Mouse (Mus musculus) forebrain, embryonic 16.5 days (tissue): ENCODE results near the gene Isl1. TPM values are rescaled to one million over a fixed set of nuclear protein-coding genes. Genes with fewer than 3 reads are reported as not detected.
A peak's percentile ranks its signal among the peaks of the same experiment; 100 is the strongest.

Experiments used
- ATAC-seq: fragments of 200-750 bp; cut with Nextera tagmentation; 2 replicates; pipeline ENCODE4 v1.8.0; 2017; ENCODE audit warnings: mild to moderate bottlenecking, moderate library complexity
- H3K27ac ChIP-seq: fragments of 300-500 bp; sonication (generic); 2 replicates; pipeline ENCODE4 v1.5.1; 2014; ENCODE audit warnings: low read length, control low read depth
- H3K27me3 ChIP-seq: fragments of 300-500 bp; sonication (generic); replicated peaks from 2 replicates; pipeline ENCODE4 v1.6.1; 2014; ENCODE audit warnings: low read length; ENCODE audit not compliant: control insufficient read depth, insufficient read depth
- H3K36me3 ChIP-seq: fragments of 300-500 bp; sonication (generic); 2 replicates; pipeline ENCODE4 v1.6.1; 2014; ENCODE audit not compliant: control insufficient read depth, insufficient read depth
- H3K4me1 ChIP-seq: fragments of 300-500 bp; sonication (generic); replicated peaks from 2 replicates; pipeline ENCODE4 v1.6.1; 2014; ENCODE audit warnings: low read length; ENCODE audit not compliant: control insufficient read depth, insufficient read depth
- H3K4me2 ChIP-seq: fragments of 300-500 bp; sonication (generic); 2 replicates; pipeline ENCODE4 v1.6.1; 2014; ENCODE audit warnings: mild to moderate bottlenecking, low read length, control low read depth
- H3K4me3 ChIP-seq: fragments of 300-500 bp; sonication (generic); replicated peaks from 2 replicates; pipeline ENCODE4 v1.5.1; 2014; ENCODE audit warnings: mild to moderate bottlenecking, low read length, control low read depth
- H3K9ac ChIP-seq: fragments of 300-500 bp; sonication (generic); replicated peaks from 2 replicates; pipeline ENCODE4 v1.6.1; 2014; ENCODE audit warnings: low read depth, low read length, control low read depth
- H3K9me3 ChIP-seq: fragments of 300-500 bp; sonication (generic); 2 replicates; pipeline ENCODE4 v1.6.1; 2016; ENCODE audit warnings: low read length; ENCODE audit not compliant: control insufficient read depth
- WGBS: fragments of 180-500 bp; shearing (Covaris S2); extraction: QIAGEN DNeasy Blood & Tissue Kit; methylation state at CpG from one replicate; pipeline ENCODE4 v1.1.7; 2014; 5-methylcytosine and 5-hydroxymethylcytosine counted together
- polyA plus RNA-seq: library from polyadenylated mRNA; unstranded; fragments of >200 nt; fragmentation: Nextera tagmentation; extraction: Ambion mirVana; gene quantifications from 2 replicates; pipeline ENCODE4 v1.2.1, GENCODE M21; 2015

Gene Isl1
- polyA plus RNA-seq, 1 experiment from 2014 or later, result 61.5 TPM

- Histone ChIP-seq H3K36me3 (no peaks in the 10 kb centered on the region), H3K9me3 (no peaks in the 10 kb centered on the region), H3K27me3 (peaks cover 65% of the 10 kb centered on the region), H3K4me2 (no peak overlapping the region), H3K27ac (no peak overlapping the region), H3K9ac (no peak overlapping the region), H3K4me1 (peaks cover 12% of the 10 kb centered on the region), H3K4me3 (no peak overlapping the region)
- 6% methylated on average over 8 of the region's 8 CpGs for WGBS
- ATAC-seq, result no peak
Observed at GRCm38 (mm10) chr13:116298001-116298400, 11.5 kb downstream of the Isl1 start.

GRCm38 (mm10) chr13:116297048-116297811, 12.3 kb downstream of the Isl1 start:
- peaks cover 12% of the 10 kb centered on the region for H3K4me1 ChIP-seq
- no peak overlapping the region for H3K27ac ChIP-seq
- no peak overlapping the region for H3K9ac ChIP-seq
- 1% methylated on average over 33 of the region's 33 CpGs for WGBS
- no peaks in the 10 kb centered on the region for H3K36me3 ChIP-seq
- H3K4me3 ChIP-seq, result no peak overlapping the region; the same call in 1 of the 2 replicates
- peaks cover 66% of the 10 kb centered on the region for H3K27me3 ChIP-seq
- H3K4me2 ChIP-seq, result peak overlapping the region; percentile 21
- peak; percentile 60 for ATAC-seq
- no peaks in the 10 kb centered on the region for H3K9me3 ChIP-seq

DNA sequence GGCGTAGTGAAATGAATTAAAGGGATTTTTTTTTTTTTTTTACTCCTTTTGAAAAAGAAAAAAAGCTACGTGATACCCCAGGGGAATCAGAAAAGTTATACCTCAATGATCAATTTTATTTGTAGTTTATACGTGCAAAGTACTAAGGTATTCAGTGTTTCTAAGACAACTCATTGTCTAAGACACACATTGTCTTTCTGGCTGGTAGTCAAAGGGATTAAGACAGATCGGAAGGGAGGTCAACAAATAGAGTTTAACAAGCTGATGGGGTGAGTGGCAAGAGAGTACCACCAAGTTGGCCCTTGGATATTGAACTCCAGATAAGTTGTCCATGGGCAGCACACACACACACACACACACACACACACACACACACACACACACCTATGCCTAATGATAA, 14.1 kb downstream of the Isl1 start:
- no peak overlapping the region for H3K4me3 ChIP-seq
- no peaks in the 10 kb centered on the region for H3K9me3 ChIP-seq
- no peak overlapping the region for H3K27ac ChIP-seq
- no peaks in the 10 kb centered on the region for H3K36me3 ChIP-seq
- H3K9ac ChIP-seq, result no peak overlapping the region
- H3K27me3 ChIP-seq, result peaks cover 56% of the 10 kb centered on the region
- H3K4me2 ChIP-seq, result no peak overlapping the region
- 4% methylated on average over 4 of the region's 4 CpGs for WGBS
- ATAC-seq, result no peak
- peaks cover 12% of the 10 kb centered on the region for H3K4me1 ChIP-seq

DNA sequence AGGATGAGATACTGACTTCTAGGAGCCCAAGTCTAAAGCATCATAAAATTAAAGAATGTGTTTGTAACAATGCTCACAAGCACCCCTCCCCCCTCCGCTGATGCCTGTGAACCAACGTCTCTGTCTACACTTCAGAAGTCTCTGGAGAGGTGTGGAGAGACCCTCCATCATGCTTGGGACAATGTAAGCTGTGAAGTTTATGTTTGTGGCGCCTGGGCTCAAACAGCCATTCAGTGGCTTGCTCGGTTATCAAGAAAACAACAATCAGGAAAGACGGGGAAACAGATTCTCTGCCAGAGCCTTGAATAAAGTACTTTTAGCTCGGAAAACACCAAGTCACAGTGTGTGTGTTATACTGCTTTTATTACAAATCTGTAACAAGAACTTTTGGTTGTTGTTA, 14.8 kb downstream of the Isl1 start:
- H3K9ac ChIP-seq, result no peak overlapping the region
- no peak for ATAC-seq
- WGBS, result 4% methylated on average over 6 of the region's 6 CpGs

DNA sequence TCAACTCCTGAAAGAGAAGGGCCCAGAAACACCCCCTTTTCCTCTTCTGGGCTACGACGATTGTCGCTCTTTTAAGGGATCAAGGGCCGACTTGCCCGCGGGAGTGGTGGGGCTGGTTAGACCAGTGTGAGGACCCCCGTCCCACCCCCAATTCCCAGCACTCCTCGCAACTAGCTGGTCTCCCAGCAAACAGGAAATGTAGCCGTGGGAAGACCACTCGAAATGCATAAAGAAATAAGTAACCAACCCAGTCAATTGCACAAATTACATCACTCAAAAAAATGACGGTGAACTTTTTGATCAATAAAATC, 15.4 kb downstream of the Isl1 start:
- peaks cover 12% of the 10 kb centered on the region for H3K4me1 ChIP-seq
- H3K27ac ChIP-seq, result no peak overlapping the region
- WGBS, result 2% methylated on average over 11 of the region's 11 CpGs
- H3K36me3 ChIP-seq, result no peaks in the 10 kb centered on the region
- peaks cover 51% of the 10 kb centered on the region for H3K27me3 ChIP-seq
- no peak overlapping the region for H3K4me3 ChIP-seq
- H3K9me3 ChIP-seq, result no peaks in the 10 kb centered on the region
- peak overlapping the region; percentile 26 for H3K4me2 ChIP-seq
- no peak overlapping the region for H3K9ac ChIP-seq
- peak; percentile 16; the same call in 1 of the 2 replicates for ATAC-seq

More for the DNA sequence above, 14.8 kb downstream of the Isl1 start:
- Histone ChIP-seq H3K4me1 (peaks cover 12% of the 10 kb centered on the region), H3K27me3 (peaks cover 56% of the 10 kb centered on the region), H3K9me3 (no peaks in the 10 kb centered on the region), H3K4me3 (no peak overlapping the region), H3K4me2 (no peak overlapping the region), H3K36me3 (no peaks in the 10 kb centered on the region), H3K27ac (no peak overlapping the region)

DNA sequence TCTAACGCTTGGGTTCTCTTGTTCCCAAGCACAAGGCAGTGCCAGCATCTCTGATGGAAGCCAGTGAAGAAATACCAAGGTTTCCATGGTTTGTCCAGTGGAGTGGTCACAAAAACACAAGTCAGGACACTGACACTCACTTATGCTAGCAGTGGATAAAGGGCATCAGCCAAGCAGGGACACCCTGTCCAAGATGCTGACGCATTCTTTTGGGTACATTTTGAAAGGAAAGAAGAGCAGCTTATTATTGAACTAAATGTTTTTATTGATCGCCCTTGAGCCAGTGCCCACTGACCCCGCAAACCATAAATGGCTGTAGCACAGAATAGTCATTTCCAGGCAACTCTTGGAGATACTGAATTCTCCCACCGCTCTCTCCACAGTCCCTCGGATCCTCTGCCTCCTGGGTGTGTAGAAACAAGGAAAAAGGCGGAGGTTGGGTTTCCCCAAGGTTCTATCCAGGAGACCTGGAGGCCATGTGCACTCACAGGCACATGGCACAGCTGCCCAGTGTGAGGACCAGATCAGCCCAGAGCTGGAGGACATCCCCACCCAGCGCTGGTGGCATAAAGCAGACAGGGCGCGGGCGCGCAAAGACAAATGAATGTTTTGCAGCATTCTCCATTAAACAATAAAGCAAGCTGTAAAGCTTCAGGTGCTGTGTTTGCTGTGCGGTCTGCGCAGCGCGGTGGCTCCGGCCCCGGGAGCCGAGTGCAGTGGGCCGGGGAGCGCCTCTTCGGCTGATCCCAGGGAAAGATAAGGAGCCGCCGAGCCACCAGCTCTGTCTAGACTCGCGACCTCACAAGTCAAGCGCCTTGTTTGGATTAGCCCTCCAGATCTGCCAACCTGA, 16.0 kb downstream of the Isl1 start:
- Histone ChIP-seq H3K27me3 (peaks cover 51% of the 10 kb centered on the region), H3K36me3 (no peaks in the 10 kb centered on the region), H3K27ac (no peak overlapping the region), H3K9me3 (no peaks in the 10 kb centered on the region), H3K9ac (no peak overlapping the region), H3K4me2 (peak overlapping the region; percentile 26), H3K4me1 (peaks cover 12% of the 10 kb centered on the region), H3K4me3 (no peak overlapping the region)
- peak; percentile 37 for ATAC-seq
- WGBS, result 2% methylated on average over 27 of the region's 27 CpGs

DNA sequence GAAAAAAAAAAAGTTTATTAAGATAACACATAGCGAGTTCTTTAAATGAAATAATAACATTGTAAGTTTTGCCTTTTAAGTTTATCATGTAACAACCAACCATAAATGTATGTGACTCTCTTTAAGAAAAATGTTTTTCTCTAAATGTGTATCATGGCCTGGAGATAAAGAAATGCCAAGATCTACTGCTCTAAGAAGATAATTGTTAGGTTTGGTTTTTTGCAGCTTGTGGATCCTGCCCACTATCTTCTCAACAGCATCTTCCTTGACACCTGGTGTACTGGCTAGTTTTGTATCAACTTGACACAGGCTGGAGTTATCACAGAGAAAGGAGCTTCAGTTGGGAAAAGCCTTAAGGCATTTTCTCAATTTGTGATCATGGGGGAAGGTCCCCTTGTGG, 19.8 kb downstream of the Isl1 start:
- ATAC-seq, result no peak
- H3K4me3 ChIP-seq, result no peak overlapping the region
- H3K27ac ChIP-seq, result no peak overlapping the region
- peaks cover 6% of the 10 kb centered on the region for H3K4me1 ChIP-seq
- H3K36me3 ChIP-seq, result no peaks in the 10 kb centered on the region
- peaks cover 29% of the 10 kb centered on the region for H3K27me3 ChIP-seq
- WGBS, result 98% methylated on average over 1 of the region's 1 CpGs
- no peaks in the 10 kb centered on the region for H3K9me3 ChIP-seq
- no peak overlapping the region for H3K9ac ChIP-seq
- H3K4me2 ChIP-seq, result no peak overlapping the region

DNA sequence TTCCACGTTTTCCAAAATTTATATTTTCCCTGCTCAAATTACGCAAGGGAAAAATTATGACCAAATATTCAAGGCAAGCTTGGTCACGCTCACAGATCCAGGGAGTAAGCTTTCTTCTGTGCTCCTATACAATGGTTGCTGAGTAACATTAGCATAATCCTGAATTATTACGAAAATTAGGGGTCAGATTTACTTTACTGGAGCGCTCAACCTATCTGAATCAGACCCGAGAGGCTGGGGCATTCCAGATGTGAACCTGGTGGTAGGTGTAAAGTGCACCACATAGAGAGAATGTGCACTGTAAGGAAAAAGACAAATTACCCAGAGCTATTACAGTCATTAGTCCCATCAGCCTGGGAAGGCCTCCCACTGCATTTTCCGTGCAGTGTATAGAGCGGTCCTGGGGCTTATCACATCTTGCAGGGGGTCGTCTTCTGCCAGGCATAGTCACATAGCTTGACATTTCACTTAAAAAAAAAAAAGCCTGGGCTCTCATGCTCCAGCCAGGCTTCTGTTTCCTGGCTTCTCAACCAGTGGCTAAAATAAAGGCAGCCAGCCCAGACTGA, 30.2 kb downstream of the Isl1 start:
- H3K4me2 ChIP-seq, result no peak overlapping the region
- no peak for ATAC-seq
- no peak overlapping the region for H3K4me3 ChIP-seq
- no peaks in the 10 kb centered on the region for H3K4me1 ChIP-seq
- no peaks in the 10 kb centered on the region for H3K27me3 ChIP-seq
- 59% methylated on average over 9 of the region's 9 CpGs for WGBS
- H3K36me3 ChIP-seq, result no peaks in the 10 kb centered on the region
- no peak overlapping the region for H3K9ac ChIP-seq
- H3K27ac ChIP-seq, result no peak overlapping the region
- no peaks in the 10 kb centered on the region for H3K9me3 ChIP-seq
